In genomic region chr8:74930731-74931130, GRCm38 (mm10) we compare ENCODE assay signal across 9 mouse cellular contexts. TPM values are rescaled to one million over a fixed set of nuclear protein-coding genes. Genes with fewer than 3 reads are reported as not detected.
DNase-seq lines count a peak whose midpoint lies in the region; TF ChIP-seq lines count a peak whose summit lies in the region.
"Had no signal": no experiment of that assay in that cellular context is flagged by ENCODE, and none has a peak within 500 bp of the region (broad histone marks: within the 10 kb centered on the region; RNA-seq: fewer than 3 reads in every experiment).

No protein-coding gene starts in this region.

- no peaks in the 10 kb centered on the region for H3K79me2 ChIP-seq in MEL (ENCODE audit: control insufficient read depth, insufficient read depth, low read length, poor library complexity)

- H3K27ac ChIP-seq in left cerebral cortex, adult 2 months: no peak overlapping the region
- H3K27ac ChIP-seq in MEL (ENCODE audit: control insufficient read depth, low read depth, low read length): no peak overlapping the region
- H3K27ac ChIP-seq: heart, embryonic 13.5 days had no signal

- TF ChIP-seq POLR2A in MEL (IDR thresholded peaks at IDR 0.05; ENCODE audit: control insufficient read depth in 1 of 2, insufficient read depth in 1 of 2, low read depth in 1 of 2, low read length in 2 of 2, poor library complexity in 1 of 2): no peak

- H3K36me3 ChIP-seq in MEL (ENCODE audit: control insufficient read depth in 1 of 2, insufficient read depth in 2 of 2, low read length in 2 of 2): no peaks in the 10 kb centered on the region
- H3K36me3 ChIP-seq: heart, embryonic 13.5 days had no signal

- intact Hi-C loops in left cerebral cortex, adult 2 months (cut with DNase I): loop anchor here (10.0 kb wide), 1 partner anchor 1696 kb away; no protein-coding TSS in a partner anchor
- intact Hi-C loops in left cerebral cortex, postnatal 25 days (cut with DNase I): loop anchor here (5.0 to 10.0 kb wide), 2 partner anchors 218 to 1926 kb away; no protein-coding TSS in a partner anchor

- peaks cover 0 to 3% of the 10 kb centered on the region in 2 experiments; a peak in 1 of 4 replicates for H3K4me1 ChIP-seq in MEL (ENCODE audit: control insufficient read depth in 1 of 2, insufficient read depth in 2 of 2, low read length in 2 of 2)

- H3K27me3 ChIP-seq in MEL (ENCODE audit: control insufficient read depth in 1 of 2, insufficient read depth in 2 of 2, low read length in 2 of 2): no peaks in the 10 kb centered on the region

- peak; percentile 80 for TF ChIP-seq CTCF in left cerebral cortex, adult 2 months (IDR thresholded peaks at IDR 0.05)
- TF ChIP-seq CTCF in MEL (IDR thresholded peaks at IDR 0.05 in 2 of 3, conservative IDR thresholded peaks at IDR 0.05 in 1 of 3; ENCODE audit: control insufficient read depth in 1 of 3, insufficient read depth in 1 of 3, low read depth in 2 of 3, low read length in 3 of 3, poor library complexity in 1 of 3, severe bottlenecking in 1 of 3): peak; percentile 67 to 83 (median 70)

- H3K4me3 ChIP-seq in left cerebral cortex, adult 2 months: no peak overlapping the region
- no peak overlapping the region for H3K4me3 ChIP-seq in MEL (ENCODE audit: control insufficient read depth in 1 of 2, insufficient read depth in 1 of 2, low read depth in 2 of 2, low read length in 2 of 2)
- H3K4me3 ChIP-seq: heart, embryonic 13.5 days had no signal

- peak; percentile 65 for TF ChIP-seq RAD21 in MEL (IDR thresholded peaks at IDR 0.05; ENCODE audit: low read depth, low read length)

- no peaks in the 10 kb centered on the region for H3K9me3 ChIP-seq in MEL (replicated peaks; ENCODE audit: insufficient read depth, low read length)
- H3K9me3 ChIP-seq: heart, embryonic 13.5 days had no signal

- H3K9ac ChIP-seq in MEL (ENCODE audit: control insufficient read depth, low read depth, low read length, poor library complexity, severe bottlenecking): no peak overlapping the region
- H3K9ac ChIP-seq: heart, embryonic 13.5 days had no signal

- peak; percentile 23 to 24 for DNase-seq in left cerebral cortex, adult 2 months (ENCODE audit: extremely low spot score in 1 of 2, low spot score in 2 of 2)
- DNase-seq in left cerebral cortex, adult 11 months (ENCODE audit: low spot score): no peak
- peak; percentile 58 for DNase-seq in MEL (ENCODE audit: low read depth, low spot score)
- peak; percentile 25 for DNase-seq in c-Kit-positive CD71-positive TER-119-negative erythroid progenitor cells, embryonic 14.5 days (ENCODE audit: low read depth)
- peak; percentile 27 to 46 for DNase-seq in frontal cortex, postnatal 36 days (ENCODE audit: low spot score in 2 of 2)
- DNase-seq in left cerebral cortex, postnatal 25 days (ENCODE audit: low spot score in 2 of 2): peak; percentile 27 to 55
- DNase-seq in retina, postnatal 1 day: peak; percentile 80
- no peak for DNase-seq in ovary, adult 18-20 months (ENCODE audit: low spot score)

- TF ChIP-seq EP300 in MEL (IDR thresholded peaks at IDR 0.05; ENCODE audit: low read depth in 1 of 2, low read length in 2 of 2): no peak

TF ChIP-seq in MEL, 35 proteins besides CTCF, POLR2A, EP300 and RAD21:
- TF ChIP-seq ZKSCAN1 (IDR thresholded peaks at IDR 0.05; ENCODE audit: low read depth, low read length): no peak
- peak; percentile 66 for TF ChIP-seq SMC3 (IDR thresholded peaks at IDR 0.05; ENCODE audit: low read depth, low read length)
- no peak for TF ChIP-seq POLR2AphosphoS2 (IDR thresholded peaks at IDR 0.05; ENCODE audit: low read length)
- TF ChIP-seq TBP (IDR thresholded peaks at IDR 0.05; ENCODE audit: low read depth, low read length): no peak

RNA-seq across cellular contexts. Expression of gene Isx, which starts 57.8 kb away (rescaled TPM):
- not detected for total RNA-seq in left cerebral cortex, adult 2 months (2021)
- total RNA-seq in MEL (2012; rRNA removed): not detected in 2 replicates
- polyA plus RNA-seq in MEL (2012; ENCODE audit: insufficient read depth in 1 of 2, insufficient read length in 2 of 2, low read depth in 1 of 2, low replicate concordance in 2 of 2, missing spikeins in 1 of 2): not detected
- total RNA-seq in left cerebral cortex, postnatal 25 days (2021): under 1 TPM in 1 of 2 experiments, not detected in 1; 0.21 TPM
- polyA plus RNA-seq: heart, embryonic 13.5 days had no signal

Comparison
In these comparisons a context has a peak if more than half of its experiments do, and no peak if none do; other contexts are left out.
1. DNase-seq: peak in left cerebral cortex, adult 2 months (2 of 2), MEL (single experiment), c-Kit-positive CD71-positive TER-119-negative erythroid progenitor cells, embryonic 14.5 days (single experiment), frontal cortex, postnatal 36 days (2 of 2), left cerebral cortex, postnatal 25 days (2 of 2) and retina, postnatal 1 day (single experiment); none in left cerebral cortex, adult 11 months (single experiment) and ovary, adult 18-20 months (single experiment).